Mouse (Mus musculus) stomach, postnatal 0 days (tissue): ENCODE measurements around the gene Tnr. TPM values are rescaled to one million over a fixed set of nuclear protein-coding genes. Genes with fewer than 3 reads are reported as not detected.

Source experiments
- ATAC-seq: fragments of 200-750 bp; cut with Nextera tagmentation; 2 replicates; pipeline ENCODE4 v1.8.0; 2017; ENCODE audit not compliant: low FRiP score, low TSS enrichment
- DNase-seq: peaks from one replicate; pipeline ENCODE4 v3.0.0-alpha.2; 2016; ENCODE audit warnings: low spot score
- H3K27ac ChIP-seq: fragments of 300-500 bp; sonication (generic); replicated peaks from 2 replicates; pipeline ENCODE4 v1.5.1; 2014; ENCODE audit warnings: mild to moderate bottlenecking, control low read depth
- H3K27me3 ChIP-seq: fragments of 300-500 bp; sonication (generic); 2 replicates; pipeline ENCODE4 v1.6.1; 2014; ENCODE audit warnings: low read length; ENCODE audit not compliant: control insufficient read depth, insufficient read depth
- H3K36me3 ChIP-seq: fragments of 300-500 bp; sonication (generic); 2 replicates; pipeline ENCODE4 v1.6.1; 2014; ENCODE audit warnings: low read length, mixed read lengths; ENCODE audit not compliant: control insufficient read depth, insufficient read depth
- H3K4me1 ChIP-seq: fragments of 300-500 bp; sonication (generic); replicated peaks from 2 replicates; pipeline ENCODE4 v1.6.1; 2014; ENCODE audit warnings: antibody characterized with exemption; ENCODE audit not compliant: control insufficient read depth, insufficient read depth
- H3K4me2 ChIP-seq: fragments of 300-500 bp; sonication (generic); replicated peaks from 2 replicates; pipeline ENCODE4 v1.6.1; 2014; ENCODE audit warnings: low read depth, mild to moderate bottlenecking, control low read depth, moderate library complexity
- H3K4me3 ChIP-seq: fragments of 300-500 bp; sonication (generic); 2 replicates; pipeline ENCODE4 v1.5.1; 2014; ENCODE audit warnings: low read depth, low read length, control low read depth
- H3K9ac ChIP-seq: fragments of 300-500 bp; sonication (generic); 2 replicates; pipeline ENCODE4 v1.6.1; 2014; ENCODE audit warnings: mild to moderate bottlenecking, low read length, control low read depth, mixed read lengths
- H3K9me3 ChIP-seq: fragments of 300-500 bp; sonication (generic); 2 replicates; pipeline ENCODE4 v1.6.1; 2016; ENCODE audit warnings: low read length; ENCODE audit not compliant: control insufficient read depth
- CTCF ChIP-seq: IDR thresholded peaks from 2 replicates; pipeline ENCODE4 v1.5.1; 2016; ENCODE audit warnings: antibody characterized with exemption, low read depth, mild to moderate bottlenecking, moderate library complexity
- EP300 ChIP-seq: optimal IDR thresholded peaks from 2 replicates; pipeline ENCODE3; 2016; ENCODE audit warnings: antibody characterized with exemption
- WGBS: fragments of 180-500 bp; shearing (Covaris S2); extraction: QIAGEN DNeasy Blood & Tissue Kit; methylation state at CpG from one replicate; pipeline ENCODE4 v1.1.7; 2014; 5-methylcytosine and 5-hydroxymethylcytosine counted together
- polyA plus RNA-seq: library from polyadenylated mRNA; unstranded; fragments of >200 nt; fragmentation: Nextera tagmentation; extraction: Ambion mirVana; gene quantifications from 2 replicates; pipeline ENCODE4 v1.2.1, GENCODE M21; 2015

Gene Tnr
- polyA plus RNA-seq, 1 experiment from 2014 or later = 0.10 TPM

DNA sequence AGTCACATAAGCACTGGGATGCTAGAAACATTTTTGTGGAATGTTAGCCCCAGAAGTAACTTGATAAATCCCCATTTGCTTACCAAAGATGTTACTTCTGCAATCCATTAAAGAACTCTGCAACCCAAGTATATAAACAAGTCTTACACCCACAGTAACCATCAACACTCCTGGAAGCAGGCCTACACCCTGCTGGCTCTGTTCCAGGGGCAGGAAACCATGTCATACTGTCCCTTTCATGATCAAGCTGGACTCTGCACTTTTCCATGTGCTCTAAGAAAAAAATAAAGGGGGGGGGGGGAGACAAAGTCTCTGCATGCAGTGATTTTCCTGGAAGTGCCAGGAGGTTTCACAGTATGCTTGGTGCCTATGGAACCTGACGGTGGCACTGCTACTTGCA is 456.8 kb downstream of the Tnr start:
- H3K9ac ChIP-seq = no peak overlapping the region
- 56% methylated on average over 1 of the region's 1 CpGs for WGBS
- no peak for ATAC-seq
- peak; percentile 28 for DNase-seq
- H3K4me1 ChIP-seq = no peaks in the 10 kb centered on the region
- H3K9me3 ChIP-seq = no peaks in the 10 kb centered on the region
- no peak for TF ChIP-seq EP300
- TF ChIP-seq CTCF = no peak
- H3K27ac ChIP-seq = no peak overlapping the region
- no peak overlapping the region for H3K4me2 ChIP-seq
- no peaks in the 10 kb centered on the region for H3K27me3 ChIP-seq
- no peak overlapping the region for H3K4me3 ChIP-seq
- H3K36me3 ChIP-seq = no peaks in the 10 kb centered on the region
